Mouse (Mus musculus) liver, adult 2 months (tissue): ENCODE data around the gene Klhdc7a. TPM values are rescaled to one million over a fixed set of nuclear protein-coding genes. Genes with fewer than 3 reads are reported as not detected.

ENCODE experiments used
- DNase-seq: peaks from one replicate; pipeline ENCODE4 v3.0.0-alpha.2; 2011; ENCODE audit warnings: low read depth, low spot score; ENCODE audit errors: extremely low read depth
- H3K27ac ChIP-seq: fragments of 200-500 bp; replicated peaks from 2 replicates; pipeline ENCODE4 v1.5.1; 2012; ENCODE audit warnings: low read depth, mild to moderate bottlenecking, control low read depth, inconsistent platforms, low read length; ENCODE audit not compliant: insufficient read depth
- H3K27me3 ChIP-seq: fragments of 200-500 bp; 2 replicates; pipeline ENCODE4 v1.6.1; 2012; ENCODE audit warnings: mild to moderate bottlenecking, moderate library complexity, low read length, inconsistent platforms; ENCODE audit not compliant: control insufficient read depth, insufficient read depth
- H3K36me3 ChIP-seq: fragments of 200-500 bp; 2 replicates; pipeline ENCODE4 v1.6.1; 2012; ENCODE audit warnings: low read length, inconsistent platforms; ENCODE audit not compliant: control insufficient read depth, insufficient read depth
- H3K4me1 ChIP-seq: fragments of 200-500 bp; 2 replicates; pipeline ENCODE4 v1.6.1; 2011; ENCODE audit warnings: low read length; ENCODE audit not compliant: control insufficient read depth, insufficient read depth
- H3K4me3 ChIP-seq: fragments of 200-500 bp; 2 replicates; pipeline ENCODE4 v1.5.1; 2011; ENCODE audit warnings: low read depth, mild to moderate bottlenecking, control low read depth, low read length, moderate library complexity; ENCODE audit not compliant: insufficient read depth
- H3K79me2 ChIP-seq: fragments of 200-500 bp; 2 replicates; pipeline ENCODE4 v1.6.1; 2012; ENCODE audit warnings: inconsistent platforms, mild to moderate bottlenecking, low read length, moderate library complexity; ENCODE audit not compliant: control insufficient read depth, insufficient read depth
- H3K9ac ChIP-seq: fragments of 200-500 bp; 2 replicates; pipeline ENCODE4 v1.6.1; 2012; ENCODE audit warnings: low read depth, mild to moderate bottlenecking, control low read depth, inconsistent platforms, low read length
- CTCF ChIP-seq: fragments of 200-500 bp; IDR thresholded peaks from 2 replicates; pipeline ENCODE4 v1.5.1; 2011; ENCODE audit warnings: low read depth, low read length, control low read depth
- POLR2A ChIP-seq: fragments of 200-500 bp; IDR thresholded peaks from 2 replicates; pipeline ENCODE4 v1.6.1; 2011; ENCODE audit warnings: low read length, control low read depth; ENCODE audit not compliant: insufficient read depth; ENCODE audit errors: extremely low read depth
- WGBS: fragments of 180-500 bp; shearing (Covaris S2); methylation state at CpG from one replicate; pipeline ENCODE4 v1.1.7; 2018; 5-methylcytosine and 5-hydroxymethylcytosine counted together
- polyA plus RNA-seq: library from polyadenylated mRNA; depleted of rRNA; stranded (reverse); fragments of >200 nt; gene quantifications from 2 replicates; pipeline ENCODE4 v1.2.3, GENCODE M21; 2012
- total RNA-seq: library from RNA; depleted of rRNA; stranded (reverse); fragments of >200 nt; gene quantifications from 2 replicates; pipeline ENCODE4 v1.2.3, GENCODE M21; 2014

Gene Klhdc7a
- total and polyA plus RNA-seq, 2 experiments = 5.2 to 7.8 TPM

DNA sequence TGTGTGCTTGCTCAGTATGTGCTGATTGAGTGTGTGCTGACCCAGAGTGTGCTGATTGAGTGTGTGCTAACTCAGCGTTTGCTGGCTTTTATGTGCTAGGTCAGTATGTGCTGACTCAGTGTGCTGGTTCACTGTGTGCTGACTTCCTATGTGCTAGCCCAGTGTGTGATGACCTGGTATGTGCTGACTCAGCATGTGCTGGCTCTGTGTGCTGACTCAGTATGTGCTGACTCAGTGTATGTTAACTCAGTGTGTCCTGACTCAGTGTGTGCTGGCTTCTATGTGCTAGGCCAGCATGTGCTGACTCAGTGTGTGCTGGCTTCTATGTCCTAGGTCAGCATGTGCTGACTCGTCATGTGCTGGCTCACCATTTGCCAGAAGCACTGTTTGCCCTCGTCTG lies 32.3 kb downstream of the Klhdc7a start:
- DNase-seq = no peak
- Histone ChIP-seq H3K4me3 (no peak overlapping the region), H3K27ac (no peak overlapping the region), H3K79me2 (no peaks in the 10 kb centered on the region), H3K4me1 (no peaks in the 10 kb centered on the region), H3K27me3 (no peaks in the 10 kb centered on the region), H3K9ac (no peak overlapping the region), H3K36me3 (no peaks in the 10 kb centered on the region)
- 70% methylated on average over 3 of the region's 3 CpGs for WGBS
- no peak for TF ChIP-seq POLR2A
- TF ChIP-seq CTCF = no peak

- H3K79me2 ChIP-seq = no peaks in the 10 kb centered on the region
- TF ChIP-seq CTCF (no peak), POLR2A (no peak)
- WGBS = 85% methylated on average over 18 of the region's 18 CpGs
- H3K4me3 ChIP-seq = no peak overlapping the region
- no peaks in the 10 kb centered on the region for H3K4me1 ChIP-seq
- no peak overlapping the region for H3K27ac ChIP-seq
- H3K27me3 ChIP-seq = no peaks in the 10 kb centered on the region
- DNase-seq = no peak
- H3K36me3 ChIP-seq = no peaks in the 10 kb centered on the region
- H3K9ac ChIP-seq = no peak overlapping the region
These were observed 34.6 kb downstream of the Klhdc7a start for GRCm38 (mm10) chr4:139932970-139933801.

GRCm38 (mm10) chr4:139931790-139932510 lies 35.9 kb downstream of the Klhdc7a start:
- no peaks in the 10 kb centered on the region for H3K27me3 ChIP-seq
- DNase-seq = no peak
- H3K79me2 ChIP-seq = no peaks in the 10 kb centered on the region
- 18% methylated on average over 12 of the region's 12 CpGs for WGBS
- no peaks in the 10 kb centered on the region for H3K36me3 ChIP-seq
- TF ChIP-seq POLR2A = no peak
- TF ChIP-seq CTCF = no peak
- no peak overlapping the region for H3K9ac ChIP-seq
- no peaks in the 10 kb centered on the region for H3K4me1 ChIP-seq
- H3K27ac ChIP-seq = no peak overlapping the region
- no peak overlapping the region for H3K4me3 ChIP-seq

- 11% methylated on average over 7 of the region's 7 CpGs for WGBS
- H3K27me3 ChIP-seq = no peaks in the 10 kb centered on the region
- H3K36me3 ChIP-seq = no peaks in the 10 kb centered on the region
- no peaks in the 10 kb centered on the region for H3K4me1 ChIP-seq
- peak; percentile 20 for DNase-seq
- no peak overlapping the region for H3K9ac ChIP-seq
- no peak overlapping the region for H3K4me3 ChIP-seq
- no peak overlapping the region for H3K27ac ChIP-seq
- no peaks in the 10 kb centered on the region for H3K79me2 ChIP-seq
- no peak for TF ChIP-seq CTCF
- no peak for TF ChIP-seq POLR2A
These were observed 36.9 kb downstream of the Klhdc7a start for GRCm38 (mm10) chr4:139930885-139931284.

- H3K27ac ChIP-seq = no peak overlapping the region
- H3K4me1 ChIP-seq = no peaks in the 10 kb centered on the region
- no peaks in the 10 kb centered on the region for H3K27me3 ChIP-seq
- no peaks in the 10 kb centered on the region for H3K36me3 ChIP-seq
- no peaks in the 10 kb centered on the region for H3K79me2 ChIP-seq
- 15% methylated on average over 11 of the region's 11 CpGs for WGBS
- no peak overlapping the region for H3K9ac ChIP-seq
- DNase-seq = no peak
- TF ChIP-seq CTCF = no peak
- no peak for TF ChIP-seq POLR2A
- H3K4me3 ChIP-seq = no peak overlapping the region
These were observed 41.7 kb downstream of the Klhdc7a start for GRCm38 (mm10) chr4:139926161-139926561.
